Mouse (Mus musculus): ENCODE results near the gene Pigx.

DNA sequence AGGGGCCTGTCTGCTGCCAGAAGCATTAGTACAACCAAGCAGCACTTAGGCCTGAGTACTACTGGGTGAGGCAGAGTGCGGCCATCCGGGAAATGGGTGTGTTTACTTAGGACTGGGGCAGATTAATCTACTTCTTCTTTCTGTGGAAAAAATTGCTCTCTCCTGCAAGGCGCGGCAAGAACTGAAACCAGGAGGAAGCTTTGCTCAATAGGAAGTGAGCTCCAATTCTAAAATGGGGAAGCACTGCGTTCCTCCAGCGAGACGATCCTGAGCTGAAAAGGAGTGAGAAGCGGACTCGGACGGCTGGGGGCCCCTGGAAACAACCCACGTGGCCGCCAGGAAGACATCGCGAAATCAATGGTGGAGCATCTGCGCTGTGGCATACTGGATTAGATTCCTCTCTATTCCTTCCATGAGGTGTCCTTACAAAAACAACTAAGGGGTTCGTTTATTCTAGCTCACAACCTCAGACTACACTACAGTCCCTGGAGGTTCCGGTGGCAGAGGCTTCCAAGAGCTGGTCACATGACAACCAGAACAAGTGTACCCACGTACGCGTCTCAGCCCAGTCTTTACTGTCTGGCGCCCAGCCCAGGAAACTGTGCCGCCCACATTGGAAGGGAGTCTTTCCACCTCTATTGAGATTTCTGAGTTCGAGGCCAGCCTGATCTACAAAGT lies 14.1 kb upstream of the Pigx start:
- no peak for TF ChIP-seq CTCF (IDR thresholded peaks at IDR 0.05; ENCODE audit: low read depth, low read length)
- no peak for TF ChIP-seq POLR2A (IDR thresholded peaks at IDR 0.05; ENCODE audit: borderline replicate concordance, low read depth, low read length)
